In genomic region chr12:51470881-51471280, GRCm38 (mm10) we compare ENCODE assay signal across 31 mouse cellular contexts.
"Had no signal": no experiment of that assay in that cellular context is flagged by ENCODE, and none has a peak within 500 bp of the region (broad histone marks: within the 10 kb centered on the region; RNA-seq: fewer than 3 reads in every experiment).

No protein-coding gene starts in this region.

- H3K9me3 ChIP-seq: limb, embryonic 10.5 days; limb, embryonic 12.5 days; limb, embryonic 13.5 days; limb, embryonic 15.5 days; liver, embryonic 13.5 days; liver, embryonic 15.5 days; lung, embryonic 15.5 days; midbrain, embryonic 10.5 days; midbrain, embryonic 12.5 days; midbrain, embryonic 13.5 days; midbrain, embryonic 15.5 days; neural tube, embryonic 12.5 days had no signal

- H3K4me3 ChIP-seq: left cerebral cortex, adult 2 months; limb, embryonic 10.5 days; limb, embryonic 12.5 days; limb, embryonic 13.5 days; limb, embryonic 15.5 days; liver, embryonic 13.5 days; liver, embryonic 15.5 days; lung, embryonic 15.5 days; megakaryocyte, embryonic 14.5 days; midbrain, embryonic 10.5 days; midbrain, embryonic 12.5 days; midbrain, embryonic 13.5 days; midbrain, embryonic 15.5 days; myocyte; neural tube, embryonic 12.5 days had no signal

- H3K27ac ChIP-seq: left cerebral cortex, adult 2 months; limb, embryonic 10.5 days; limb, embryonic 12.5 days; limb, embryonic 13.5 days; limb, embryonic 15.5 days; liver, embryonic 13.5 days; liver, embryonic 14.5 days; liver, embryonic 15.5 days; lung, embryonic 15.5 days; macrophage; midbrain, embryonic 10.5 days; midbrain, embryonic 12.5 days; midbrain, embryonic 13.5 days; midbrain, embryonic 15.5 days; neural tube, embryonic 12.5 days had no signal

- H3K4me2 ChIP-seq: limb, embryonic 12.5 days; limb, embryonic 13.5 days; limb, embryonic 15.5 days; liver, embryonic 11.5 days; liver, embryonic 13.5 days; liver, embryonic 15.5 days; lung, embryonic 14.5 days; lung, embryonic 15.5 days; midbrain, embryonic 11.5 days; midbrain, embryonic 12.5 days; midbrain, embryonic 13.5 days; midbrain, embryonic 15.5 days; neural tube, embryonic 12.5 days had no signal

- DNase-seq: liver; liver, embryonic 13.5 days; liver, postnatal 0 days; lung, adult 18-20 months; lung, adult 2 months; lung, embryonic 14.5 days; lung, postnatal 10 days; lung, postnatal 14 days; lung, postnatal 36 days; lung, postnatal 4 days; midbrain, embryonic 14.5 days had no signal

- H3K36me3 ChIP-seq: limb, embryonic 10.5 days; limb, embryonic 12.5 days; limb, embryonic 13.5 days; limb, embryonic 15.5 days; liver, embryonic 13.5 days; liver, embryonic 15.5 days; lung, embryonic 15.5 days; midbrain, embryonic 10.5 days; midbrain, embryonic 12.5 days; midbrain, embryonic 13.5 days; midbrain, embryonic 15.5 days; neural tube, embryonic 12.5 days had no signal

- H3K9ac ChIP-seq: limb, embryonic 12.5 days; limb, embryonic 13.5 days; limb, embryonic 15.5 days; liver, embryonic 13.5 days; liver, embryonic 14.5 days; liver, embryonic 15.5 days; liver, postnatal 0 days; lung, embryonic 14.5 days; lung, embryonic 15.5 days; midbrain, embryonic 12.5 days; midbrain, embryonic 13.5 days; midbrain, embryonic 15.5 days; neural tube, embryonic 12.5 days had no signal

- H3K4me1 ChIP-seq: limb, embryonic 10.5 days; limb, embryonic 12.5 days; limb, embryonic 13.5 days; limb, embryonic 15.5 days; liver, embryonic 13.5 days; liver, embryonic 15.5 days; lung, embryonic 15.5 days; megakaryocyte, embryonic 14.5 days; midbrain, embryonic 10.5 days; midbrain, embryonic 12.5 days; midbrain, embryonic 13.5 days; midbrain, embryonic 15.5 days; neural tube, embryonic 12.5 days had no signal

- ATAC-seq: liver, postnatal 0 days; lung, postnatal 0 days; midbrain, embryonic 13.5 days; midbrain, embryonic 15.5 days; midbrain, embryonic 16.5 days had no signal

- H3K27me3 ChIP-seq: limb, embryonic 12.5 days; limb, embryonic 13.5 days; limb, embryonic 15.5 days; liver, embryonic 13.5 days; liver, embryonic 15.5 days; lung, embryonic 15.5 days; midbrain, embryonic 12.5 days; midbrain, embryonic 13.5 days; midbrain, embryonic 15.5 days; neural tube, embryonic 12.5 days had no signal
